Mouse (Mus musculus): Measurements from ENCODE around the gene Shc1.
"Not testable (repeated sequence)": the region's sequence is repeated elsewhere in the genome, so short reads cannot be mapped to it uniquely, and the experiment has no call there.

Shc1 gene

GRCm38 (mm10) chr3:89419981-89420380 lies 1.7 kb downstream of the Shc1 start:
- DNase-seq: no peak

GRCm38 (mm10) chr3:89420421-89420820 lies 2.2 kb downstream of the Shc1 start:
- DNase-seq: no peak

- no peak for DNase-seq
Observed at GRCm38 (mm10) chr3:89421002-89421774, 2.9 kb downstream of the Shc1 start.

- no peak for DNase-seq
Observed at GRCm38 (mm10) chr3:89421810-89422473, 3.7 kb downstream of the Shc1 start.

- no peak for DNase-seq
Observed at GRCm38 (mm10) chr3:89422556-89423205, 4.4 kb downstream of the Shc1 start.

GRCm38 (mm10) chr3:89424416-89425140 lies 6.3 kb downstream of the Shc1 start:
- no peak for DNase-seq

- DNase-seq: no peak
Observed at GRCm38 (mm10) chr3:89425141-89425525, 6.9 kb downstream of the Shc1 start.

GRCm38 (mm10) chr3:89425876-89426275 lies 7.6 kb downstream of the Shc1 start:
- DNase-seq: no peak

- DNase-seq: not testable (repeated sequence)
Observed at GRCm38 (mm10) chr3:89429021-89429420, 10.8 kb downstream of the Shc1 start.

GRCm38 (mm10) chr3:89430171-89431159 lies 12.2 kb downstream of the Shc1 start, which contains the start of gene Pygo2:
TSS of gene Pygo2 (plus strand) at chr3:89430214.
- peak; percentile 93 for DNase-seq

- no peak for DNase-seq
Observed at GRCm38 (mm10) chr3:89432606-89433005, 14.4 kb downstream of the Shc1 start.

GRCm38 (mm10) chr3:89434532-89434931 lies 16.3 kb downstream of the Shc1 start:
- no peak for DNase-seq

- DNase-seq: no peak
Observed at GRCm38 (mm10) chr3:89435041-89435440, 16.8 kb downstream of the Shc1 start.

GRCm38 (mm10) chr3:89436176-89437113 lies 18.2 kb downstream of the Shc1 start, which contains the start of gene Pbxip1:
TSS of gene Pbxip1 (plus strand) at chr3:89436706.
- peak; percentile 70 for DNase-seq

- DNase-seq: peak; percentile 40
Observed at GRCm38 (mm10) chr3:89437269-89437668, 19.0 kb downstream of the Shc1 start.

- DNase-seq: no peak
Observed at GRCm38 (mm10) chr3:89440691-89441090, 22.4 kb downstream of the Shc1 start.

GRCm38 (mm10) chr3:89448720-89449537 lies 30.7 kb downstream of the Shc1 start:
- DNase-seq: peak; percentile 25

GRCm38 (mm10) chr3:89449541-89449940 lies 31.3 kb downstream of the Shc1 start:
- peak; percentile 84 for DNase-seq

- DNase-seq: peak; percentile 78
Observed at GRCm38 (mm10) chr3:89451916-89452315, 33.7 kb downstream of the Shc1 start.
